8 mouse cellular contexts compared by ENCODE assay signal in the genomic region with DNA sequence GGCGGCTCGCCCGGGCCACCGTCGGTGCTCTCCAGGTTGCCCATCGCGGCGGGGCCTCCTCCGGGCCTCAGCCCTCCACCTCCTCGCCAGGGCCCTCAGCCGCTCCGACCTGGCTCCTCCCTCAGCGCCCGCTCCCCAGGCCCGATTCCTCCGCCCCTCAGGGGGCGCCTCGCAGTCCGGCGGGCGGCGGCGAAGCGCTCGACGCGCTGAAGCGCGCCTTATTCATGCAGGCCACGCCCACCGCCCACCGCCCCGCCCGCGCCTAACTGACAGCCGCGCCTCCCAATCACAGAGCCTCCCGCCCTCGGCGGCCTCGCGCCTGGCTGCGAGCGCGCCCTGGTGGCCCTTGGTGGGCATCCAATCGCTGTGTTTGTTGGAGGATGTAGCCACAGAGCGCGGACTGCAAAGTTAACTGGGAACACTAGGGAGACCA. TPM values are rescaled to one million over a fixed set of nuclear protein-coding genes. Genes with fewer than 3 reads are reported as not detected.
DNase-seq lines count a peak whose midpoint lies in the region; ATAC-seq and TF ChIP-seq lines count a peak whose summit lies in the region.

Fmnl3 (minus strand) TSS at position 224 of the 433 bp plus-strand sequence.

- no peaks in the 10 kb centered on the region for H3K36me3 ChIP-seq in hindbrain, embryonic 10.5 days
- H3K36me3 ChIP-seq in lung, embryonic 16.5 days (ENCODE audit: control insufficient read depth, insufficient read depth, low read length) = no peaks in the 10 kb centered on the region
- H3K36me3 ChIP-seq in thymus, adult 2 months (ENCODE audit: control insufficient read depth, insufficient read depth, low read length) = no peaks in the 10 kb centered on the region

- peak; percentile 96 for ATAC-seq in lung, embryonic 16.5 days (ENCODE audit: low read depth)

- under 1% methylated on average over 48 of the region's 48 CpGs for WGBS in hindbrain, embryonic 10.5 days
- under 1% methylated on average over 37 of the region's 48 CpGs for WGBS in lung, embryonic 16.5 days
- WGBS in thymus, adult 2 months = under 1% methylated on average over 48 of the region's 48 CpGs

- TF ChIP-seq POLR2A in thymus, adult 2 months (IDR thresholded peaks at IDR 0.05; ENCODE audit: control insufficient read depth, extremely low read depth, insufficient read depth, low read length, poor library complexity) = peak; percentile 77

- peak within 1 kb of the TSS; percentile 72 for H3K4me2 ChIP-seq in lung, embryonic 16.5 days (ENCODE audit: low read depth, low read length)

- H3K4me3 ChIP-seq in hindbrain, embryonic 10.5 days = peak within 1 kb of the TSS; percentile 83
- peak within 1 kb of the TSS; percentile 79 for H3K4me3 ChIP-seq in lung, embryonic 16.5 days (ENCODE audit: low read length)
- H3K4me3 ChIP-seq in thymus, adult 2 months (ENCODE audit: control insufficient read depth, insufficient read depth, low read length) = peak within 1 kb of the TSS; percentile 68

- TF ChIP-seq CTCF in thymus, adult 2 months (IDR thresholded peaks at IDR 0.05; ENCODE audit: borderline replicate concordance, control insufficient read depth, extremely low read depth, insufficient read depth, low read length, poor library complexity) = peak; percentile 99

- H3K9me3 ChIP-seq in hindbrain, embryonic 10.5 days = no peaks in the 10 kb centered on the region
- no peaks in the 10 kb centered on the region for H3K9me3 ChIP-seq in lung, embryonic 16.5 days (ENCODE audit: control insufficient read depth, low read length)

- peaks cover 24% of the 10 kb centered on the region for H3K4me1 ChIP-seq in hindbrain, embryonic 10.5 days (replicated peaks)
- peaks cover 13% of the 10 kb centered on the region for H3K4me1 ChIP-seq in lung, embryonic 16.5 days (replicated peaks; ENCODE audit: control insufficient read depth, insufficient read depth, low read length)
- H3K4me1 ChIP-seq in thymus, adult 2 months (replicated peaks; ENCODE audit: control insufficient read depth, insufficient read depth, low read length) = peaks cover 9% of the 10 kb centered on the region

- H3K27ac ChIP-seq in hindbrain, embryonic 10.5 days = peak within 1 kb of the TSS; percentile 94
- H3K27ac ChIP-seq in lung, embryonic 16.5 days (ENCODE audit: low read length) = peak within 1 kb of the TSS; percentile 89
- H3K27ac ChIP-seq in thymus, adult 2 months (ENCODE audit: control insufficient read depth, insufficient read depth, low read length) = no peak within 1 kb of the TSS

- H3K9ac ChIP-seq in lung, embryonic 16.5 days (ENCODE audit: low read length) = peak within 1 kb of the TSS; percentile 93

- H3K27me3 ChIP-seq in hindbrain, embryonic 10.5 days (ENCODE audit: insufficient read depth, poor library complexity, severe bottlenecking) = peaks cover 19% of the 10 kb centered on the region
- no peaks in the 10 kb centered on the region for H3K27me3 ChIP-seq in lung, embryonic 16.5 days (ENCODE audit: control insufficient read depth, insufficient read depth, low read depth, low read length)
- no peaks in the 10 kb centered on the region for H3K27me3 ChIP-seq in thymus, adult 2 months (ENCODE audit: control insufficient read depth, insufficient read depth, low read length)

- DNase-seq in NIH3T3 (ENCODE audit: low read depth) = peak; percentile 99
- DNase-seq in cerebellum, adult 9-11 months = peak; percentile 92
- peak; percentile 78 to 98 for DNase-seq in frontal cortex, adult 2 months (ENCODE audit: extremely low spot score in 1 of 2, low spot score in 1 of 2)
- DNase-seq in hindbrain, embryonic 10.5 days (ENCODE audit: low spot score) = peak; percentile 99
- DNase-seq in layer of hippocampus, adult 9-11 months = peak; percentile 92
- DNase-seq in ovary, adult 18-20 months (ENCODE audit: low spot score) = peak; percentile 86
- DNase-seq in thymus, adult 2 months = peak; percentile 98

RNA-seq across cellular contexts. Expression of gene Fmnl3, which starts in this region (rescaled TPM):
- 18.5 and 19.9 TPM in 2 replicates for polyA plus RNA-seq in frontal cortex, adult 2 months (2012; rRNA removed)
- polyA plus RNA-seq in hindbrain, embryonic 10.5 days (2016; fragmentation: Nextera tagmentation; extraction: Ambion mirVana) = 10.7 and 14.6 TPM in 2 replicates
- polyA plus RNA-seq in lung, embryonic 16.5 days (2015; fragmentation: Nextera tagmentation; extraction: Ambion mirVana) = 29.1 and 29.3 TPM in 2 replicates
- polyA plus RNA-seq in thymus, adult 2 months (2012; rRNA removed) = 55.5 and 59.6 TPM in 2 replicates
